Mouse (Mus musculus) myocyte (in vitro differentiated cells): ENCODE data around the gene E130114P18Rik. TPM values are rescaled to one million over a fixed set of nuclear protein-coding genes. Genes with fewer than 3 reads are reported as not detected.

ENCODE experiments used
- H3K27me3 ChIP-seq: one replicate; pipeline ENCODE4 v1.6.1; 2011; ENCODE audit not compliant: control insufficient read depth, insufficient read depth, insufficient read length
- H3K36me3 ChIP-seq: one replicate; pipeline ENCODE4 v1.6.1; 2011; ENCODE audit not compliant: control insufficient read depth, insufficient read depth
- H3K4me2 ChIP-seq: one replicate; pipeline ENCODE4 v1.6.1; 2011; ENCODE audit warnings: low read depth, control low read depth
- H3K4me3 ChIP-seq: one replicate; pipeline ENCODE4 v1.5.1; 2011; ENCODE audit warnings: mild to moderate bottlenecking, control low read depth, moderate library complexity
- H3K79me2 ChIP-seq: one replicate; pipeline ENCODE4 v1.6.1; 2011; ENCODE audit not compliant: control insufficient read depth, insufficient read depth
- H3ac ChIP-seq: one replicate; pipeline ENCODE4 v1.6.1; 2011; ENCODE audit not compliant: control insufficient read depth, insufficient read length
- CEBPB ChIP-seq: IDR thresholded peaks from 2 replicates; pipeline ENCODE4 v1.6.1; 2011; ENCODE audit warnings: mild to moderate bottlenecking, moderate library complexity; ENCODE audit not compliant: poor library complexity, insufficient read depth, severe bottlenecking
- E2F4 ChIP-seq: IDR thresholded peaks from one replicate; pipeline ENCODE4 v1.6.1; 2011; ENCODE audit warnings: mild to moderate bottlenecking, control low read depth, moderate library complexity; ENCODE audit not compliant: insufficient read depth
- MAX ChIP-seq: IDR thresholded peaks from one replicate; pipeline ENCODE4 v1.6.1; 2011; ENCODE audit warnings: low read depth, mild to moderate bottlenecking, control low read depth
- MYOD1 ChIP-seq, 3 experiments: IDR thresholded peaks; one replicate each; pipeline ENCODE4 v1.6.1; 2011; ENCODE audit warnings: control low read depth in 2 of 3, low read depth in 2 of 3, mild to moderate bottlenecking in 2 of 3, moderate library complexity in 1 of 3; ENCODE audit not compliant: insufficient read length in 2 of 3, control insufficient read depth in 1 of 3
- MYOG ChIP-seq, 3 experiments: IDR thresholded peaks; one replicate each; pipeline ENCODE4 v1.6.1; 2011; ENCODE audit warnings: control low read depth in 2 of 3, low read depth in 2 of 3, mild to moderate bottlenecking in 2 of 3; ENCODE audit not compliant: insufficient read length in 2 of 3, control insufficient read depth in 1 of 3, insufficient read depth in 1 of 3
- POLR2A ChIP-seq: IDR thresholded peaks from one replicate; pipeline ENCODE4 v1.6.1; 2011; ENCODE audit warnings: low read depth, mild to moderate bottlenecking, control low read depth, moderate library complexity; ENCODE audit not compliant: insufficient read length
- POLR2AphosphoS2 ChIP-seq: IDR thresholded peaks from one replicate; pipeline ENCODE4 v1.6.1; 2011; ENCODE audit warnings: low read depth, control low read depth; ENCODE audit not compliant: insufficient read length
- REST ChIP-seq: IDR thresholded peaks from one replicate; pipeline ENCODE4 v1.6.1; 2011; ENCODE audit warnings: mild to moderate bottlenecking, control low read depth, moderate library complexity; ENCODE audit not compliant: insufficient read depth, insufficient read length
- SRF ChIP-seq: IDR thresholded peaks from one replicate; pipeline ENCODE4 v1.6.1; 2011; ENCODE audit warnings: low read depth; ENCODE audit not compliant: control insufficient read depth, insufficient read length
- TCF12 ChIP-seq: IDR thresholded peaks from one replicate; pipeline ENCODE4 v1.6.1; 2011; ENCODE audit warnings: mild to moderate bottlenecking, control low read depth; ENCODE audit not compliant: poor library complexity, insufficient read depth, severe bottlenecking
- TCF3 ChIP-seq: IDR thresholded peaks from one replicate; pipeline ENCODE4 v1.6.1; 2011; ENCODE audit warnings: low read depth, control low read depth; ENCODE audit not compliant: insufficient read length
- USF1 ChIP-seq: IDR thresholded peaks from one replicate; pipeline ENCODE4 v1.6.1; 2011; ENCODE audit warnings: low read depth, mild to moderate bottlenecking, control low read depth, moderate library complexity
- polyA plus RNA-seq: library from polyadenylated mRNA; unstranded; fragments of >200 nt; fragmentation: generic; extraction: Trizol; gene quantifications from one replicate; pipeline ENCODE4 v1.2.1, GENCODE M21; 2012; ENCODE audit warnings: missing spikeins

Gene E130114P18Rik
- polyA plus RNA-seq, 1 experiment, result not detected

DNA sequence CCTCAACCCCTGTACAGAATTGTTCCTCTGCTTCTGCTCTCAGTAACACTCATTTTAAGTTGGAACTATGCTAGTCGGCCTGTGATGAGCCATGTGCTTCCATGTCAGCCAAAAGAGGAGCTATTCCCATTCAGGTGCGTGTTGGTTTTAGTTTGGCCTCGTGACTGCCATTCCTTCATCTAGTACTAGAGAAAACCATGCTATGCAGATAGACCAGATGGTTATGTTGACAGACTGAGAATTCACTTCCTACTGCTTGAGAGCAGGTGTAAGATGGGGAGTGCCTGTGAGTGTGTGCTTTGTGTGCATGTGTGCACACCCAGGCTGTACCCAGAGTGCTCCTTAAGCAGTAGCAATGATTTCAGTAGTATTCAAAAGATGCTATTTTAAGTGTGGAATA is 9.6 kb upstream of the E130114P18Rik start:
- peaks cover 4% of the 10 kb centered on the region for H3K27me3 ChIP-seq
- no peak for TF ChIP-seq MYOG (IDR thresholded peaks at IDR 0.05; ENCODE audit: control insufficient read depth in 1 of 3, insufficient read depth in 1 of 3, insufficient read length in 2 of 3, low read depth in 2 of 3)
- no peak for TF ChIP-seq TCF12
- TF ChIP-seq USF1, result no peak
- no peak for TF ChIP-seq CEBPB
- TF ChIP-seq SRF, result no peak
- TF ChIP-seq E2F4, result no peak
- TF ChIP-seq REST, result no peak
- no peak for TF ChIP-seq TCF3
- TF ChIP-seq POLR2AphosphoS2, result no peak
- TF ChIP-seq MYOD1 (IDR thresholded peaks at IDR 0.05; ENCODE audit: control insufficient read depth in 1 of 3, insufficient read length in 2 of 3, low read depth in 2 of 3), result no peak
- no peak for TF ChIP-seq MAX
- no peak for TF ChIP-seq POLR2A
- H3K4me2 ChIP-seq, result no peak overlapping the region
- H3K4me3 ChIP-seq, result no peak overlapping the region
- no peak overlapping the region for H3ac ChIP-seq
- no peaks in the 10 kb centered on the region for H3K79me2 ChIP-seq
- no peaks in the 10 kb centered on the region for H3K36me3 ChIP-seq

DNA sequence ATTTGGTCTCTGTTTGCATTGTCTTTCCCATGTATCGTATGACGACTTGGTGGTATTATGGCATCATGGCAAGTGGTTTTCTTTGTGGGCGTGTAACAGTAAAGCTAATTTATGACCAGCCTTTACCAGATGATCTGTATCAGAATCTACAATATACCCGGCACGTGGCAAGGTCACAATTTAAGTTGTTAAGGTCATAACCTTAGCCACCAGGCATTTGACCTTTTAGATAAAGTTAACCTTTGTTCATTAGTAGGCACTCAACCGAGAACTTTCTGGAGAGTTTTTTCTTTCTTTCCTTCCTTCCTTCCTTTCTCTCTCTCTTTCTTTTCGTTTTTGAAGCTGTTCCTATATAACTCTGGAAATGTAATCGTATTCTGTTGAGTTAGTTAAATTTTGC is 8.7 kb upstream of the E130114P18Rik start:
- no peak for TF ChIP-seq MYOD1 (IDR thresholded peaks at IDR 0.05; ENCODE audit: control insufficient read depth in 1 of 3, insufficient read length in 2 of 3, low read depth in 2 of 3)
- TF ChIP-seq MYOG (IDR thresholded peaks at IDR 0.05; ENCODE audit: control insufficient read depth in 1 of 3, insufficient read depth in 1 of 3, insufficient read length in 2 of 3, low read depth in 2 of 3), result no peak
- TF ChIP-seq USF1, result no peak
- TF ChIP-seq TCF12, result no peak
- no peak for TF ChIP-seq POLR2AphosphoS2
- no peak overlapping the region for H3ac ChIP-seq
- no peaks in the 10 kb centered on the region for H3K36me3 ChIP-seq
- no peak overlapping the region for H3K4me3 ChIP-seq
- H3K27me3 ChIP-seq, result peaks cover 4% of the 10 kb centered on the region
- no peaks in the 10 kb centered on the region for H3K79me2 ChIP-seq
- no peak overlapping the region for H3K4me2 ChIP-seq

DNA sequence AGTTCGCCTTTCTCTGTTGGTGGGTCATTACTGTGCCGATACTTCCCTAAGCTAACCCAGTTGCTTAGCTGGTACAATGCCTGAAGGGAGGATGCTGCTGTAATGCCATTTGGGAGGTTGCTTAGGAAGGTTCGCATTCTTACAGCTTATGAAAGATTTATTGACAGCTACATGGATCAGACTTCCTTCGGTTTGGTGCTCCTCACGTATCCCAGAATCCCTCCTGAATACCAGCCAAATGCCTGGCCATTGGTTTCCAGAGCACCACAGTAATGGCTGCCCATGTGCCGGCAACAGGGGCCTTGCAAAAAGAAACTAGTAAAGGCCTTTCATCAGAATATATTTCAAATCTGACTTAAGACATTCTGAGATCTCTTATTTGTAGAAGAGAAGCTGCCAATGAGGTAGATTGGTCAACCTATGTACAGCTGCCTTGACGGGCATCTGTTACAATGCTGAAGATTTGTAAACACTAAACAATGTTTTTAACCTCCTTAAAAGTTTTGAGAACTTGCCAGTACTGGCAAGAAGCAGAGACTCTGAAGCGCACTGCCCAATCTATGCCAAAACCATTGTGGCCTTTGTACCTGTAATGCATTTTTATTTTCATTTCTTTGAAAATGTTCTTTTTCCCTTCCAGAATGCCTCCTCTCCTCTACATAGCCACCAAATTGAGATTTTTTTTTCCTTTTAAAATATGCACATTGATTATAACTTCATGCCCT is 7.8 kb upstream of the E130114P18Rik start:
- TF ChIP-seq MYOD1 (IDR thresholded peaks at IDR 0.05; ENCODE audit: control insufficient read depth in 1 of 3, insufficient read length in 2 of 3, low read depth in 2 of 3) (no peak), E2F4 (no peak), TCF3 (no peak), CEBPB (no peak), POLR2AphosphoS2 (no peak)
- H3K36me3 ChIP-seq, result no peaks in the 10 kb centered on the region
- no peaks in the 10 kb centered on the region for H3K79me2 ChIP-seq
- H3K4me3 ChIP-seq, result no peak overlapping the region
- peaks cover 4% of the 10 kb centered on the region for H3K27me3 ChIP-seq
- H3ac ChIP-seq, result no peak overlapping the region
- no peak overlapping the region for H3K4me2 ChIP-seq

DNA sequence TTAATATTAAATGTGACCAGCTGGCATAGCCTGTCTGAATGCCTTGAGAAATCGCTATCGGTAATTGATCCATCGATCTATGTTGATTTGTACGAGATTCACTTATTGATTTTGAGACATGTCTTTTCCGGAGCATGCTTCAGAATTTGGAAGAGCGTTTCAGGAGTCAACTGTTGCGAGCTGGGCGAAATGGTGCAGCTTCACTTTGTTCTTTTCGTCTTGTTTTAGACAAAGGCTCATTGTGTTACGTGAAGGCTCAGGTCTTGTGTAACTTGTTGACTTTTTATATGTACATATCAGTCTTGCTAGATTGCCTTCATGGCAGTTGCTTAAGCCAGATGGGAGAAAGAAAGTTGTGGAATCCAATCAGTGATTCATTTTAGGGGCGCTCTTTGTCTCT is 6.4 kb upstream of the E130114P18Rik start:
- no peak overlapping the region for H3ac ChIP-seq
- H3K4me2 ChIP-seq, result no peak overlapping the region
- no peaks in the 10 kb centered on the region for H3K79me2 ChIP-seq
- no peaks in the 10 kb centered on the region for H3K27me3 ChIP-seq
- H3K36me3 ChIP-seq, result no peaks in the 10 kb centered on the region
- TF ChIP-seq USF1 (no peak), TCF3 (no peak), REST (no peak), MAX (no peak), MYOD1 (IDR thresholded peaks at IDR 0.05; ENCODE audit: control insufficient read depth in 1 of 3, insufficient read length in 2 of 3, low read depth in 2 of 3) (no peak), SRF (no peak), POLR2A (no peak), POLR2AphosphoS2 (no peak), E2F4 (no peak), CEBPB (no peak), MYOG (IDR thresholded peaks at IDR 0.05; ENCODE audit: control insufficient read depth in 1 of 3, insufficient read depth in 1 of 3, insufficient read length in 2 of 3, low read depth in 2 of 3) (no peak), TCF12 (no peak)
- H3K4me3 ChIP-seq, result no peak overlapping the region
